Mouse (Mus musculus) small intestine, adult 2 months (tissue): ENCODE measurements around the gene Hand2.

Source experiments
- CTCF ChIP-seq: fragments of 200-500 bp; IDR thresholded peaks from 2 replicates; pipeline ENCODE4 v1.5.1; 2012; ENCODE audit warnings: low read depth, mild to moderate bottlenecking, control low read depth, inconsistent platforms, low read length, moderate library complexity, mixed read lengths; ENCODE audit not compliant: insufficient replicate concordance, insufficient read length; ENCODE audit errors: extremely low read depth
- POLR2A ChIP-seq: fragments of 200-500 bp; IDR thresholded peaks from 2 replicates; pipeline ENCODE4 v1.6.1; 2012; ENCODE audit warnings: low read depth, mild to moderate bottlenecking, control low read depth, inconsistent platforms, low read length, moderate library complexity

- TF ChIP-seq CTCF, result no peak
- TF ChIP-seq POLR2A, result no peak
These were observed 3.9 kb downstream of the Hand2 start for GRCm38 (mm10) chr8:57324671-57325070.
